Mouse (Mus musculus): Measurements from ENCODE around the gene Stt3a. TPM values are rescaled to one million over a fixed set of nuclear protein-coding genes. Genes with fewer than 3 reads are reported as not detected.

Stt3a gene
- polyA plus RNA-seq, 1 experiment from 2014 or later: 134 TPM

DNA sequence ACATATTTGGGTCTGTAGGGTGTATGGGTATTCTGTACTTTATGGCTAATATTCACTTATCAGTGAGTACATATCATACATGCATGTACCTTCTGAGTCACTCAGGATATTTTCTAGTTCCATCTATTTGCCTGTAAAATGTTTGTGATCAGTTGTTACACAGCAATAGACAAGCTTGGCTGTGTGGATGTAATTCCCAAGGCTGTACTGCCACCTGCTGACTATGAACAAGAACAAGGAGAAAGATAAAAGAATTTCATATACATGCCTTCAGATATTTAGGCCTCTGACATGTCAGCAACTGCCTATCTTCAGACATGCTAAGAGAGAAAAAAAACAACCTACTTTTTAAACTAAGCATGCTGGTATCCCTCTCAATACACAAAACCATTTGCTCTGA is 80.2 kb downstream of the Stt3a start:
- no peaks in the 10 kb centered on the region for H3K4me1 ChIP-seq (replicated peaks)
- H3K36me3 ChIP-seq: no peaks in the 10 kb centered on the region
- no peak overlapping the region for H3K27ac ChIP-seq
- DNase-seq (ENCODE audit: low spot score): no peak
- H3K9me3 ChIP-seq: no peaks in the 10 kb centered on the region
- no peak overlapping the region for H3K4me3 ChIP-seq
- no peaks in the 10 kb centered on the region for H3K27me3 ChIP-seq (ENCODE audit: insufficient read depth, poor library complexity, severe bottlenecking)

GRCm38 (mm10) chr9:36681424-36681823 is 86.1 kb downstream of the Stt3a start:
- Histone ChIP-seq H3K4me1 (replicated peaks) (no peaks in the 10 kb centered on the region), H3K27ac (no peak overlapping the region), H3K9me3 (no peaks in the 10 kb centered on the region), H3K27me3 (ENCODE audit: insufficient read depth, poor library complexity, severe bottlenecking) (no peaks in the 10 kb centered on the region), H3K36me3 (no peaks in the 10 kb centered on the region), H3K4me3 (no peak overlapping the region)
- DNase-seq (ENCODE audit: low spot score): no peak
- 86% methylated on average over 2 of the region's 2 CpGs for WGBS

Other genes starting within 250 kb of the Stt3a start
- not detected in 2 replicates for gene Gm5615, start 225.7 kb downstream of the Stt3a start, polyA plus RNA-seq (2016; fragmentation: Nextera tagmentation; extraction: Ambion mirVana)
- gene Gm17689, start 185.0 kb downstream of the Stt3a start, polyA plus RNA-seq (2016; fragmentation: Nextera tagmentation; extraction: Ambion mirVana): not detected in 2 replicates
- gene A630095E13Rik, start 124.3 kb downstream of the Stt3a start, polyA plus RNA-seq (2016; fragmentation: Nextera tagmentation; extraction: Ambion mirVana): not detected in 2 replicates
- not detected in 2 replicates for gene Acrv1, start 74.5 kb downstream of the Stt3a start, polyA plus RNA-seq (2016; fragmentation: Nextera tagmentation; extraction: Ambion mirVana)
- gene Chek1, start 40.6 kb downstream of the Stt3a start, polyA plus RNA-seq (2016; fragmentation: Nextera tagmentation; extraction: Ambion mirVana): 33.9 and 50.4 TPM in 2 replicates
- 95.6 and 96.1 TPM in 2 replicates for gene Ei24, start 29.7 kb upstream of the Stt3a start, polyA plus RNA-seq (2016; fragmentation: Nextera tagmentation; extraction: Ambion mirVana)
- gene Fez1, start 54.2 kb upstream of the Stt3a start, polyA plus RNA-seq (2016; fragmentation: Nextera tagmentation; extraction: Ambion mirVana): 189 and 312 TPM in 2 replicates